Mouse (Mus musculus): ENCODE data around the gene Glod4. TPM values are rescaled to one million over a fixed set of nuclear protein-coding genes. Genes with fewer than 3 reads are reported as not detected.

The Glod4 gene
- polyA plus RNA-seq, 1 experiment: 1.6 TPM

GRCm38 (mm10) chr11:76166657-76167056 is 76.9 kb downstream of the Glod4 start:
- Histone ChIP-seq H3K27me3 (ENCODE audit: control insufficient read depth, insufficient read depth, low read length) (no peaks in the 10 kb centered on the region), H3K4me1 (ENCODE audit: control insufficient read depth, insufficient read depth, insufficient read length, low read length) (no peaks in the 10 kb centered on the region), H3K36me3 (ENCODE audit: control insufficient read depth, insufficient read depth, low read length) (peaks cover 15% of the 10 kb centered on the region), H3K27ac (ENCODE audit: insufficient read depth, low read depth, low read length) (no peak overlapping the region), H3K4me3 (ENCODE audit: low read depth, low read length) (no peak overlapping the region)
- WGBS: 89% methylated on average over 4 of the region's 4 CpGs
- TF ChIP-seq POLR2A (IDR thresholded peaks at IDR 0.05; ENCODE audit: low read depth, low read length): no peak

DNA sequence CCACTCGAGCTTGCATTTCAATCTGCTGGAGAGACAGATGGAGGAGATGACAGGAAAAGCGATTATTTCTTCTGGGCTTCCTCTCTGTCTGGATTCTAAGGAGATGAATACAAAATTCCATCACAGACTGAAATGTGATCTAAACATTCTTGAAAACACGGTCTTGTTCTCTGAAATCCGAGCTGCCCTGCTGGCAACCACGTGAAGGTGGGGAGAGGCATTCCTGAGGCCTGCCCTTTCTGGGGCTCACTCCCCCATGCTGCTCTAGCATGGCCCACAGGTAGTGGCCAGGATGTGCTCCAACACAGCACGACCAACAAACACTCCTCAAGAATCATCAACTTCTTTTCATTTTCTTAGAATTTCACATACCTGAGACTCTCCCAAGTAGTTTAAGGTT is 83.3 kb downstream of the Glod4 start:
- Histone ChIP-seq H3K27me3 (ENCODE audit: control insufficient read depth, insufficient read depth, low read length) (no peaks in the 10 kb centered on the region), H3K27ac (ENCODE audit: insufficient read depth, low read depth, low read length) (no peak overlapping the region), H3K36me3 (ENCODE audit: control insufficient read depth, insufficient read depth, low read length) (peaks cover 42% of the 10 kb centered on the region), H3K4me1 (ENCODE audit: control insufficient read depth, insufficient read depth, insufficient read length, low read length) (no peaks in the 10 kb centered on the region), H3K4me3 (ENCODE audit: low read depth, low read length) (no peak overlapping the region)
- 69% methylated on average over 6 of the region's 6 CpGs for WGBS
- TF ChIP-seq CTCF (IDR thresholded peaks at IDR 0.05; ENCODE audit: extremely low read depth, insufficient read length, insufficient replicate concordance, low read depth, low read length) (no peak), POLR2A (IDR thresholded peaks at IDR 0.05; ENCODE audit: low read depth, low read length) (no peak)

DNA sequence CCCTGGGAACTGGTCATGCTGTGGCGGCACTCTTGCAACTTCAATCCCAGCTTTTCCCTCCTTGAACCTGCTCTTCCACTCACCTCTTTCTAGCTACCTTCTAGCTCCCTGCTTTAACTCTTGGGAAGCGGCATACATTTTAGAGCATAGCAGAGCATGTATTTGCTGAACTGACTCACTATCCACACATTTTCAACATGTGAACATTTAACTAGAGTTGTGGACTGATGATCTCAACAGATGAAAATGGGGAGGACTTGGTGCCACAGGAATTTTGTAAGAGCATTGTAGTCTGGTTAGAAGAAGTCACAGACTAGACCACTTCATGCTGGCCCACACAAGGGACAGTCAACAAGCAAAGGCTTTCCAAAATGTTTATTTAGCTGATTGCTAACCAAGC is 85.2 kb downstream of the Glod4 start:
- TF ChIP-seq CTCF (IDR thresholded peaks at IDR 0.05; ENCODE audit: extremely low read depth, insufficient read length, insufficient replicate concordance, low read depth, low read length) (no peak), POLR2A (IDR thresholded peaks at IDR 0.05; ENCODE audit: low read depth, low read length) (no peak)
- Histone ChIP-seq H3K27ac (ENCODE audit: insufficient read depth, low read depth, low read length) (no peak overlapping the region), H3K4me3 (ENCODE audit: low read depth, low read length) (no peak overlapping the region), H3K4me1 (ENCODE audit: control insufficient read depth, insufficient read depth, insufficient read length, low read length) (peaks cover 3% of the 10 kb centered on the region; the same call in 1 of the 2 replicates), H3K36me3 (ENCODE audit: control insufficient read depth, insufficient read depth, low read length) (peaks cover 40% of the 10 kb centered on the region), H3K27me3 (ENCODE audit: control insufficient read depth, insufficient read depth, low read length) (no peaks in the 10 kb centered on the region)
- WGBS: 91% methylated on average over 2 of the region's 2 CpGs

DNA sequence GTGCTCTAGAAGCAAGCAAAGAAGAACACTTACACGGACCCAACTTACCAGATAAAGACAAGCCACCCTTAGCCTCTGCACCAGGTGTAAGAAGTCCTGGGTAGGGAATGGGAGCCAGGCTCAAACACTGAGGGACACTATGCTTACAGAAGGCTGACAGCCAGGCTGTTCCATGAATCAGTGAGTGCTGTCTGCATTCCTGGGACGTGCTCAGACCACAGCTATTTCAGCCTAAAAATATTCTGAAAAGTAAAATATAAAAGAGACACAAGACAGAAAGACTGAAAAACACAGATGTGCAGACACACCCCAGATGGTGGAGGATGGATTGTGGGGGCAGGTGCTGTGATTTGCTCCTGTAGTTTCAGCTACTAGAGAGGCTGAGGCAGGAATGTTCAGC is 88.7 kb downstream of the Glod4 start:
- 81% methylated on average over 2 of the region's 2 CpGs for WGBS
- no peaks in the 10 kb centered on the region for H3K27me3 ChIP-seq (ENCODE audit: control insufficient read depth, insufficient read depth, low read length)
- TF ChIP-seq CTCF (IDR thresholded peaks at IDR 0.05; ENCODE audit: extremely low read depth, insufficient read length, insufficient replicate concordance, low read depth, low read length): no peak
- H3K4me1 ChIP-seq (ENCODE audit: control insufficient read depth, insufficient read depth, insufficient read length, low read length): peaks cover 3% of the 10 kb centered on the region; the same call in 1 of the 2 replicates
- no peak overlapping the region for H3K27ac ChIP-seq (ENCODE audit: insufficient read depth, low read depth, low read length)
- H3K36me3 ChIP-seq (ENCODE audit: control insufficient read depth, insufficient read depth, low read length): peaks cover 20% of the 10 kb centered on the region
- H3K4me3 ChIP-seq (ENCODE audit: low read depth, low read length): no peak overlapping the region

DNA sequence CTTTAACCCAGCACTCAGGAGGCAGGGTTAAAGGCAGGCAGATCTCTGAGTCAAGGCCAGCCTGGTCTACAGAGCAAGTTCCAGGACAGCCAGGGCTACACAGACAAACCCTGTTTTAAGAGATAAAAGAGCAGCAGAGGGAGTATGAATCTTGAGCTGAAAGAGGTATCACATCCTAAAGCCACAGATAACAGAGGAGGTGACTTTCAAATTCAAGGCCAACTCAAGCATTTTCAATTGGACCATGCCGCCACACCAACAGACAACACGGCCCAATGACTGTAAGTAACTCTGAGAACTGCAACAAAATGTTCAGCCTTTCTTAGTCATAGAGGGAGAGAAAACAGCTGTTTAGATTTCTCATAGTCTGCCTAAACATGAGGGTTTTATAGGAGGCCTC is 89.3 kb downstream of the Glod4 start:
- WGBS: 93% methylated on average over 2 of the region's 2 CpGs
- no peak overlapping the region for H3K4me3 ChIP-seq (ENCODE audit: low read depth, low read length)
- H3K36me3 ChIP-seq (ENCODE audit: control insufficient read depth, insufficient read depth, low read length): peaks cover 18% of the 10 kb centered on the region
- TF ChIP-seq CTCF (IDR thresholded peaks at IDR 0.05; ENCODE audit: extremely low read depth, insufficient read length, insufficient replicate concordance, low read depth, low read length) (no peak), POLR2A (IDR thresholded peaks at IDR 0.05; ENCODE audit: low read depth, low read length) (no peak)
- H3K27me3 ChIP-seq (ENCODE audit: control insufficient read depth, insufficient read depth, low read length): no peaks in the 10 kb centered on the region
- H3K4me1 ChIP-seq (ENCODE audit: control insufficient read depth, insufficient read depth, insufficient read length, low read length): peaks cover 3% of the 10 kb centered on the region; the same call in 1 of the 2 replicates
- H3K27ac ChIP-seq (ENCODE audit: insufficient read depth, low read depth, low read length): no peak overlapping the region

DNA sequence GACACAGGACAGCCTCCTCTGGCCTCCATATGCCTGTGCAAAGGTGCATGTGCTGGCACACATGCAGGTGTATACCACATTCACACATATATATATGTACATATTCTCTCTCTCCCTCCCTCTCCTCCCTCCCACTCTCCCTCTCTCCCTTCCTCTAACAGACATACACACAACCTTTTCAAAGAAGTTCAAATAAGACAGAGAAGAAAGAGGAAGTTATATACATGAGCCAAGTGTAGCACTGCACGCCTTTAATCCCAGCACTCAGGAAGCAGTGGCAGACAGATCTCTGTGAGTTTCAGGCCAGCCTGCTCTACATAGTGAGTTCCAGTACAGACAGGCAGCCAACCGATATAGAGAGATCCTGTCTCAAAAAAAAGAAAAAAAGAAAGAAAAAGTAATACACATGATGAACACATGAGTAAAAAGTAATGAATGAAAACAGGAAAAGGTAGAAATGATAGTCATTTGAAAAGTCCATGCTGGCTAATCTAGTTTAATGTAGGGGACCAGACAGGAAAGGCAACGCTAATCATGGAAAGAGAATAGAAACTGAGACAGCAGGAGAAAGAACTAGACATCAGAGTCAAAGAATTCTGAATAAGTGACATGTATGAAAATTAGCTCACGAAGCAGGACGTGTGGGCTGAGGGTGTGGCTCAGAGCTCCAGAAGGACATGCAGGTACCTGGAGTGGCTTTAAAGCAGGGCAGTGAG is 90.1 kb downstream of the Glod4 start:
- 76% methylated on average over 5 of the region's 5 CpGs for whole genome bisulfite sequencing
- H3K27me3 ChIP-seq (ENCODE audit: control insufficient read depth, insufficient read depth, low read length): no peaks in the 10 kb centered on the region
- TF ChIP-seq CTCF (IDR thresholded peaks at IDR 0.05; ENCODE audit: extremely low read depth, insufficient read length, insufficient replicate concordance, low read depth, low read length) (no peak), POLR2A (IDR thresholded peaks at IDR 0.05; ENCODE audit: low read depth, low read length) (no peak)
- H3K36me3 ChIP-seq (ENCODE audit: control insufficient read depth, insufficient read depth, low read length): peaks cover 15% of the 10 kb centered on the region
- peaks cover 3% of the 10 kb centered on the region; the same call in 1 of the 2 replicates for H3K4me1 ChIP-seq (ENCODE audit: control insufficient read depth, insufficient read depth, insufficient read length, low read length)
- H3K27ac ChIP-seq (ENCODE audit: insufficient read depth, low read depth, low read length): no peak overlapping the region
- no peak overlapping the region for H3K4me3 ChIP-seq (ENCODE audit: low read depth, low read length)

- Histone ChIP-seq H3K27me3 (ENCODE audit: control insufficient read depth, insufficient read depth, low read length) (no peaks in the 10 kb centered on the region), H3K4me1 (ENCODE audit: control insufficient read depth, insufficient read depth, insufficient read length, low read length) (peaks cover 8% of the 10 kb centered on the region; the same call in 1 of the 2 replicates), H3K4me3 (ENCODE audit: low read depth, low read length) (no peak overlapping the region), H3K36me3 (ENCODE audit: control insufficient read depth, insufficient read depth, low read length) (peaks cover 4% of the 10 kb centered on the region; the same call in 1 of the 2 replicates), H3K27ac (ENCODE audit: insufficient read depth, low read depth, low read length) (no peak overlapping the region)
- TF ChIP-seq CTCF (IDR thresholded peaks at IDR 0.05; ENCODE audit: extremely low read depth, insufficient read length, insufficient replicate concordance, low read depth, low read length): no peak
- TF ChIP-seq POLR2A (IDR thresholded peaks at IDR 0.05; ENCODE audit: low read depth, low read length): no peak
- WGBS: 72% methylated on average over 4 of the region's 4 CpGs
Observed at GRCm38 (mm10) chr11:76150980-76151379, 92.5 kb downstream of the Glod4 start.

Measured in small intestine, adult 2 months (tissue).